Mouse (Mus musculus) liver, embryonic 14.5 days (tissue): Measurements from ENCODE around the gene B2m. TPM values are rescaled to one million over a fixed set of nuclear protein-coding genes. Genes with fewer than 3 reads are reported as not detected.
A peak's percentile ranks its signal among the peaks of the same experiment; 100 is the strongest.
"Not testable (repeated sequence)": the region's sequence is repeated elsewhere in the genome, so short reads cannot be mapped to it uniquely, and the experiment has no call there.

Experiments
- ATAC-seq: fragments of 200-750 bp; cut with Nextera tagmentation; 2 replicates; pipeline ENCODE4 v1.8.0; 2017; ENCODE audit warnings: moderate number of reproducible peaks, mild to moderate bottlenecking, moderate library complexity; ENCODE audit not compliant: insufficient read depth
- DNase-seq, 3 experiments: peaks; one replicate each; pipeline ENCODE4 v3.0.0-alpha.2; 2012 to 2013; ENCODE audit warnings: low read depth in 3 of 3, low spot score in 3 of 3
- H3K27ac ChIP-seq: fragments of 300-500 bp; sonication (generic); 2 replicates; pipeline ENCODE4 v1.5.1; 2014; ENCODE audit warnings: moderate library complexity, mild to moderate bottlenecking, control low read depth, inconsistent platforms
- H3K27me3 ChIP-seq: fragments of 300-500 bp; sonication (generic); 2 replicates; pipeline ENCODE4 v1.6.1; 2014; ENCODE audit warnings: mild to moderate bottlenecking, low read length, moderate library complexity; ENCODE audit not compliant: control insufficient read depth, insufficient read depth
- H3K36me3 ChIP-seq: fragments of 300-500 bp; sonication (generic); replicated peaks from 2 replicates; pipeline ENCODE4 v1.6.1; 2014; ENCODE audit warnings: low read depth; ENCODE audit not compliant: control insufficient read depth, insufficient read depth
- H3K4me1 ChIP-seq, 2 experiments: fragments of 200-500 bp in 1 of 2; fragments of 300-500 bp in 1 of 2; sonication (generic) in 1 of 2; replicated peaks; 2 replicates each; pipeline ENCODE4 v1.6.1; 2012 to 2014; ENCODE audit warnings: antibody characterized with exemption in 1 of 2, inconsistent platforms in 1 of 2, low read length in 1 of 2; ENCODE audit not compliant: control insufficient read depth in 2 of 2, insufficient read depth in 2 of 2
- H3K4me2 ChIP-seq: fragments of 300-500 bp; sonication (generic); 2 replicates; pipeline ENCODE4 v1.6.1; 2014; ENCODE audit warnings: low read depth, mild to moderate bottlenecking, control low read depth, moderate library complexity
- H3K4me3 ChIP-seq, 2 experiments: fragments of 200-500 bp in 1 of 2; fragments of 300-500 bp in 1 of 2; sonication (generic) in 1 of 2; 2 replicates each; pipeline ENCODE4 v1.5.1; 2012 to 2014; ENCODE audit warnings: low read depth in 2 of 2, low read length in 2 of 2, mild to moderate bottlenecking in 2 of 2, control low read depth in 1 of 2, inconsistent platforms in 1 of 2, moderate library complexity in 1 of 2; ENCODE audit not compliant: insufficient read depth in 1 of 2
- H3K9ac ChIP-seq: fragments of 300-500 bp; sonication (generic); replicated peaks from 2 replicates; pipeline ENCODE4 v1.6.1; 2014; ENCODE audit warnings: mild to moderate bottlenecking, control low read depth, moderate library complexity
- H3K9me3 ChIP-seq: fragments of 300-500 bp; sonication (generic); 2 replicates; pipeline ENCODE4 v1.6.1; 2016; ENCODE audit warnings: low read length, mixed read lengths; ENCODE audit not compliant: control insufficient read depth
- CTCF ChIP-seq: IDR thresholded peaks from 2 replicates; pipeline ENCODE4 v1.5.1; 2016; ENCODE audit warnings: antibody characterized with exemption, low read depth, control low read depth
- EP300 ChIP-seq: IDR thresholded peaks from 2 replicates; pipeline ENCODE4 v1.6.1; 2016; ENCODE audit warnings: antibody characterized with exemption, low read depth
- WGBS: fragments of 180-500 bp; shearing (Covaris S2); extraction: QIAGEN DNeasy Blood & Tissue Kit; methylation state at CpG from one replicate; pipeline ENCODE4 v1.1.7; 2014; ENCODE audit not compliant: insufficient replicate concordance; 5-methylcytosine and 5-hydroxymethylcytosine counted together
- polyA plus RNA-seq, 2 experiments: library from polyadenylated mRNA; depleted of rRNA in 1 of 2; stranded (reverse) in 1 of 2; unstranded in 1 of 2; fragments of >200 nt; fragmentation: Nextera tagmentation in 1 of 2; extraction: Ambion mirVana in 1 of 2; gene quantifications; 2 replicates each; pipeline versions ENCODE4 v1.2.1 to v1.2.3; 2012 to 2014

Gene B2m
- polyA plus RNA-seq (2012; rRNA removed) = 156 and 227 TPM in 2 replicates
- 413 and 419 TPM in 2 replicates for polyA plus RNA-seq (2014; fragmentation: Nextera tagmentation; extraction: Ambion mirVana)

DNA sequence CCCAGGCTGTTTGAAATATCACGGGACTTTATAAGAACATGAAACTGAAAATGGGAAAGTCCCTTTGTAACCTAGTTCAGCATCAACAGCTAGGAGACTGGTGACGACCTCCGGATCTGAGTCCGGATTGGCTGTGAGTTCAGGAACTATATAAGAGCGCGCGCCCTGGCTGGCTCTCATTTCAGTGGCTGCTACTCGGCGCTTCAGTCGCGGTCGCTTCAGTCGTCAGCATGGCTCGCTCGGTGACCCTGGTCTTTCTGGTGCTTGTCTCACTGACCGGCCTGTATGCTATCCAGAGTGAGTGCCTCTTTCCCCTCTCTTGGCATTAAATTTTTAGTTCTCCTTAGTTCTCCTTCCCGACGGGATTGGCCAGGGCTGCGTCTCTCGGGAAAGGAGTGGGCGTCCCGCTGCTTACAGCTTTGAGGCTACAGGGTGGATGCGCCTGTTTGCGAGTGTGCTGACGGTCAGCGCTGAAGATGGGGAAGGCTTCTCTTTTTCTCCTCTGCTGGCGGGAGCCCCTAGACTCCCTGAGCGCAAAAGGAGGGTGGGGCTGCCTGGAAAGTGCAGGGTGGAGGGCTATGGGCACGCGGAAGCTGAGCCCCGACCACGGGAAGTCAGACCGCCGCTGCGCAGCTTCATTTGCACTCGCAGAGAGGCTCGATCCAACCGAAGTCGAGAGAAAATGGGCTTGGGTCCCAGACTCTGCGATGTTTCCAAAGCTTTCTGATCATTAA, at the start of gene B2m:
Gene B2m (plus strand): TSS at position 179 of the 734 bp plus-strand sequence.
- peak within 1 kb of the TSS; percentile 83 to 87 for H3K4me3 ChIP-seq
- peak; percentile 88 to 92 (median 90) for DNase-seq
- peak within 1 kb of the TSS; percentile 79 for H3K9ac ChIP-seq
- H3K36me3 ChIP-seq = peaks cover 6% of the 10 kb centered on the region
- under 1% methylated on average over 40 of the region's 40 CpGs for WGBS
- peak within 1 kb of the TSS; percentile 77 for H3K4me2 ChIP-seq
- H3K27ac ChIP-seq = peak within 1 kb of the TSS; percentile 56
- H3K9me3 ChIP-seq = no peaks in the 10 kb centered on the region
- TF ChIP-seq EP300 (peak; percentile 19; the same call in 1 of the 2 replicates), CTCF (no peak)
- peaks cover 3 to 22% of the 10 kb centered on the region in 2 experiments for H3K4me1 ChIP-seq
- H3K27me3 ChIP-seq = no peaks in the 10 kb centered on the region
- peak; percentile 96 for ATAC-seq

DNA sequence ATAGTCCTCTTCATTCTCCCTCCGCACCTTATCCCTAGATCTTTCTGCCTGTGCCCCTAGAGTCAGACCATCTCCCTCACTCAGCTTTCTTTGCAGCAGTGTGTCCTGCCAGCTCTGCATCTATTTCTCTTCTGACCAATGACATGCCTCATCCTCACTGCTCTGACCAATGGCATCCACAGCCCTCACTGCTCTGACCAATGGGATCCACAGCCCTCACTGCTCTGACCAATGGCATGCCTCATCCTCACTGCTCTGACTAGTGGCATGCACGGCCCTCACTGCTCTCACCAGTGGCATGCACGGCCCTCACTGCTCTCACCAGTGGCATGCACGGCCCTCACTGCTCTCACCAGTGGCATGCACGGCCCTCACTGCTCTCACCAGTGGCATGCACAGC, 49.8 kb upstream of the B2m start:
- H3K4me1 ChIP-seq, H3K4me2 ChIP-seq, H3K9me3 ChIP-seq, H3K27me3 ChIP-seq, H3K9ac ChIP-seq, H3K27ac ChIP-seq, DNase-seq, H3K36me3 ChIP-seq, H3K4me3 ChIP-seq: not testable (repeated sequence)
- ATAC-seq = peak; percentile 47; the same call in 1 of the 2 replicates
- WGBS = 66% methylated on average over 5 of the region's 5 CpGs

- no peaks in the 10 kb centered on the region for H3K27me3 ChIP-seq
- no peaks in the 10 kb centered on the region for H3K9me3 ChIP-seq
- H3K4me3 ChIP-seq = no peak overlapping the region
- TF ChIP-seq CTCF (peak; percentile 75), EP300 (no peak)
- ATAC-seq = 0 out of 2 replicates have a peak, but pooled peaks have one; percentile 35
- no peak overlapping the region for H3K4me2 ChIP-seq
- no peak overlapping the region for H3K27ac ChIP-seq
- DNase-seq = no peak
- H3K36me3 ChIP-seq = peaks cover 3% of the 10 kb centered on the region
- no peak overlapping the region for H3K9ac ChIP-seq
- H3K4me1 ChIP-seq = no peaks in the 10 kb centered on the region
These were observed 45.4 kb upstream of the B2m start for GRCm38 (mm10) chr2:122102070-122102469.

DNA sequence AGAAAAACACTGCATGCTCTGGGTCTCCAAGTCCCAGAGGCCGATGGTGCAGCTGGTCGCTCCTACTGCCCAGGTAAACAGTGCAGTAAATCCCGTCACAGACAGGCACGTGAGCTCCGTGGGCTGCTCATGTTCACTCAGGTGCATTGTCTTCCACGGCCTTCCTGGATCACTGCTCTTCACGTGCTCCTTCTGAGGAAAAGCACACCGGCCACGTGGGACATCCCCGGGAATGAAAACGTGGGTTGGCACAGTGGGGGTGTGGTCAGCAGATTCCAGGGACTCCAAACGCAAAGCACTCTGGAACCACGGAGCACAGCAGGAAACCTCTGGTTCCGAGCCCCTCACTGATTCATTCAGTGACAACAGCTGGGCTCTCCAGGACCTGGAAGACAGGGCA, 39.4 kb upstream of the B2m start:
- Histone ChIP-seq H3K4me3 (no peak overlapping the region), H3K9ac (no peak overlapping the region), H3K27me3 (no peaks in the 10 kb centered on the region), H3K27ac (no peak overlapping the region), H3K9me3 (no peaks in the 10 kb centered on the region), H3K4me2 (no peak overlapping the region), H3K36me3 (peaks cover 10% of the 10 kb centered on the region), H3K4me1 (no peaks in the 10 kb centered on the region)
- DNase-seq = no peak
- no peak for ATAC-seq
- WGBS = 74% methylated on average over 14 of the region's 14 CpGs
- TF ChIP-seq CTCF = no peak
- no peak for TF ChIP-seq EP300

DNA sequence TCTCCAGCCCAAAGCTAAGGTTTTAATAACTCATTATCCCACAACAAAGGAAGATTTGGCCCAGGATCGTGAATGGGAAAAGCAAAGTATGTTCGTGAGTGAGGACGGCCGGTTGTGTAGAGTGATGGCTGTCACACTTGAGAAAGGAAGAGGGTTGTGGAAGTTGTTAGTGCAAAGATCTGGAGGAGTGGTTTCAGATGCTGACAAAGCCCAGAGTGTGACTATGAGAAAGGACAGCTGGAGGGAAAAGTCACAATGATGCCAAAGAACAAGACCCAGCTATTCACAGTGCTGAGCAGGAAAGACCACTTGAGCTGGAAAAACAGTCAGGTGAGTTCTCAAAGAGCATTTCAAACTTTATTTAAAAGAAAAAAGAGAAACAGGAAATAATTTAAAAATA, 37.8 kb upstream of the B2m start:
- H3K27ac ChIP-seq = no peak overlapping the region
- no peak overlapping the region for H3K9ac ChIP-seq
- DNase-seq (no peak), ATAC-seq (no peak)
- no peaks in the 10 kb centered on the region for H3K4me1 ChIP-seq
- H3K4me2 ChIP-seq = no peak overlapping the region
- peaks cover 12% of the 10 kb centered on the region for H3K36me3 ChIP-seq
- H3K27me3 ChIP-seq = no peaks in the 10 kb centered on the region
- TF ChIP-seq EP300 (no peak), CTCF (no peak)
- no peaks in the 10 kb centered on the region for H3K9me3 ChIP-seq
- H3K4me3 ChIP-seq = no peak overlapping the region
- 71% methylated on average over 4 of the region's 4 CpGs for WGBS
